Mouse (Mus musculus): Measurements from ENCODE around the gene Cks1brt.

DNA sequence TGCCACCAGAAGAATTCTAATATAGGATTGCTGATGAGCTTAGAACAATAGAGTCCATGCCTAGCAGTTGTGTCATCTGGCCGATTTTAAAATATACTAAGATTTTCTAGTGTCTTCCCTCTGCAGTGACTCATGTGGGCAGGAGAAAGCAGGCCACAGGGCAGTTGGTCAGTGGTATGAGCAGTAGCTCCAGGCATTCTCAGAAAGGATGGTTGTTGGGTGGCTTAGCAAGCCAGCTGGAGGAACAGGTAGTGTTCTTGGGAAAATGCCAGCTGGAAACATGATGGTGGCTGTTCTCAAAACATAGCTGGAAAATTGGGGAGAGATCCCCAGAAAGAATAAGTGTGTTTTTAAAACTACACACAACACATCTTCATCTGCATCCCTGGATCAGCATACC is 40.6 kb downstream of the Cks1brt start:
- TF ChIP-seq CTCF (IDR thresholded peaks at IDR 0.05; ENCODE audit: insufficient read depth, low read depth, low read length) (no peak), POLR2A (IDR thresholded peaks at IDR 0.05; ENCODE audit: insufficient read depth, low read depth, low read length) (no peak)
